Mouse (Mus musculus) G1E (cell line): ENCODE measurements at regions not wholly inside any gene's neighbourhood (a gene's known extent, or its start where the extent isn't known, plus 50 kb on each side); places are given as distances from the start of the nearest gene placed in this dataset.

ENCODE experiments used
- ATAC-seq: 2 replicates; pipeline ENCODE4 v1.8.0; 2016; ENCODE audit warnings: mild to moderate bottlenecking; ENCODE audit not compliant: insufficient number of reproducible peaks, poor library complexity, low FRiP score, severe bottlenecking; ENCODE audit errors: extremely low read depth
- DNase-seq: peaks from one replicate; pipeline ENCODE4 v3.0.0; 2012; ENCODE audit warnings: low spot score
- H3K27me3 ChIP-seq: 2 replicates; pipeline ENCODE4 v1.6.1; 2012; ENCODE audit warnings: mild to moderate bottlenecking, low read length, inconsistent platforms; ENCODE audit not compliant: insufficient read depth
- H3K36me3 ChIP-seq: replicated peaks from 2 replicates; pipeline ENCODE3; 2012; ENCODE audit warnings: mild to moderate bottlenecking, inconsistent platforms
- H3K4me1 ChIP-seq: 2 replicates; pipeline ENCODE4 v1.6.1; 2012; ENCODE audit warnings: low read depth, low read length, inconsistent platforms, mixed read lengths; ENCODE audit not compliant: insufficient read depth
- H3K4me3 ChIP-seq: 2 replicates; pipeline ENCODE4 v1.5.1; 2012; ENCODE audit warnings: low read depth, mild to moderate bottlenecking, inconsistent platforms, low read length, moderate library complexity, mixed read lengths
- H3K9me3 ChIP-seq: replicated peaks from 2 replicates; pipeline ENCODE4 v1.6.1; 2012; ENCODE audit warnings: inconsistent platforms
- CTCF ChIP-seq: IDR thresholded peaks from 2 replicates; pipeline ENCODE4 v1.5.1; 2012; ENCODE audit warnings: low read depth, low read length, inconsistent platforms, mixed read lengths
- GATA1 ChIP-seq: IDR thresholded peaks from 2 replicates; pipeline ENCODE4 v1.6.1; 2012; ENCODE audit warnings: borderline replicate concordance, low read length, inconsistent platforms, mixed read lengths
- GATA2 ChIP-seq: IDR thresholded peaks from 2 replicates; pipeline ENCODE4 v1.6.1; 2012; ENCODE audit warnings: low read depth, low read length, inconsistent platforms, borderline replicate concordance
- POLR2AphosphoS5 ChIP-seq: IDR thresholded peaks from 2 replicates; pipeline ENCODE4 v1.6.1; 2012; ENCODE audit warnings: low read depth, low read length, inconsistent platforms; ENCODE audit not compliant: insufficient replicate concordance
- TAL1 ChIP-seq: conservative IDR thresholded peaks from 2 replicates; pipeline ENCODE4 v1.6.1; 2012; ENCODE audit warnings: low read depth, low read length, inconsistent platforms, mixed read lengths

- no peaks in the 10 kb centered on the region for H3K27me3 ChIP-seq
- H3K36me3 ChIP-seq = no peaks in the 10 kb centered on the region
- no peaks in the 10 kb centered on the region for H3K4me1 ChIP-seq
- ATAC-seq (no peak), DNase-seq (no peak)
- no peak overlapping the region for H3K4me3 ChIP-seq
- TF ChIP-seq GATA2 (no peak), GATA1 (no peak), TAL1 (no peak), CTCF (no peak), POLR2AphosphoS5 (no peak)
- H3K9me3 ChIP-seq = no peaks in the 10 kb centered on the region
These were observed 163.8 kb upstream of the Tmem161b start for GRCm38 (mm10) chr13:84058251-84058650.

- no peaks in the 10 kb centered on the region for H3K27me3 ChIP-seq
- no peak for DNase-seq
- H3K9me3 ChIP-seq = no peaks in the 10 kb centered on the region
- no peak overlapping the region for H3K4me3 ChIP-seq
- ATAC-seq = no peak
- no peaks in the 10 kb centered on the region for H3K4me1 ChIP-seq
- TF ChIP-seq TAL1 = no peak
- no peak for TF ChIP-seq CTCF
- TF ChIP-seq POLR2AphosphoS5 = no peak
- TF ChIP-seq GATA2 = no peak
- H3K36me3 ChIP-seq = no peaks in the 10 kb centered on the region
These were observed 163.0 kb upstream of the Tmem161b start for GRCm38 (mm10) chr13:84059031-84059651.

- Histone ChIP-seq H3K4me1 (no peaks in the 10 kb centered on the region), H3K27me3 (no peaks in the 10 kb centered on the region), H3K9me3 (no peaks in the 10 kb centered on the region), H3K4me3 (no peak overlapping the region), H3K36me3 (no peaks in the 10 kb centered on the region)
- TF ChIP-seq TAL1 = no peak
- no peak for TF ChIP-seq POLR2AphosphoS5
- no peak for TF ChIP-seq GATA2
- no peak for TF ChIP-seq CTCF
- no peak for TF ChIP-seq GATA1
- DNase-seq (no peak), ATAC-seq (no peak)
These were observed 162.2 kb upstream of the Tmem161b start for GRCm38 (mm10) chr13:84059661-84060452.

GRCm38 (mm10) chr13:84060453-84060834, 161.7 kb upstream of the Tmem161b start:
- H3K4me1 ChIP-seq = no peaks in the 10 kb centered on the region
- peaks cover 1% of the 10 kb centered on the region; the same call in 1 of the 2 replicates for H3K27me3 ChIP-seq
- ATAC-seq (no peak), DNase-seq (no peak)
- no peaks in the 10 kb centered on the region for H3K9me3 ChIP-seq
- H3K36me3 ChIP-seq = no peaks in the 10 kb centered on the region
- H3K4me3 ChIP-seq = no peak overlapping the region
- TF ChIP-seq GATA1 (no peak), CTCF (no peak), TAL1 (no peak), POLR2AphosphoS5 (no peak), GATA2 (no peak)

GRCm38 (mm10) chr13:84060906-84061305, 161.2 kb upstream of the Tmem161b start:
- DNase-seq (no peak), ATAC-seq (no peak)
- Histone ChIP-seq H3K27me3 (peaks cover 4% of the 10 kb centered on the region; the same call in 1 of the 2 replicates), H3K4me1 (no peaks in the 10 kb centered on the region), H3K4me3 (no peak overlapping the region), H3K36me3 (no peaks in the 10 kb centered on the region), H3K9me3 (no peaks in the 10 kb centered on the region)
- TF ChIP-seq POLR2AphosphoS5 (no peak), TAL1 (no peak), GATA1 (no peak), GATA2 (no peak), CTCF (no peak)

GRCm38 (mm10) chr13:84061820-84062480, 160.1 kb upstream of the Tmem161b start:
- H3K4me1 ChIP-seq = no peaks in the 10 kb centered on the region
- H3K9me3 ChIP-seq = no peaks in the 10 kb centered on the region
- no peak for DNase-seq
- TF ChIP-seq TAL1 (no peak), GATA1 (no peak), POLR2AphosphoS5 (no peak), GATA2 (no peak), CTCF (no peak)
- no peak for ATAC-seq
- no peaks in the 10 kb centered on the region for H3K36me3 ChIP-seq
- peaks cover 4% of the 10 kb centered on the region; the same call in 1 of the 2 replicates for H3K27me3 ChIP-seq
- H3K4me3 ChIP-seq = no peak overlapping the region
